Mouse (Mus musculus): ENCODE results near the gene LTO1.
"Not testable (repeated sequence)": the region's sequence is repeated elsewhere in the genome, so short reads cannot be mapped to it uniquely, and the experiment has no call there.

DNA sequence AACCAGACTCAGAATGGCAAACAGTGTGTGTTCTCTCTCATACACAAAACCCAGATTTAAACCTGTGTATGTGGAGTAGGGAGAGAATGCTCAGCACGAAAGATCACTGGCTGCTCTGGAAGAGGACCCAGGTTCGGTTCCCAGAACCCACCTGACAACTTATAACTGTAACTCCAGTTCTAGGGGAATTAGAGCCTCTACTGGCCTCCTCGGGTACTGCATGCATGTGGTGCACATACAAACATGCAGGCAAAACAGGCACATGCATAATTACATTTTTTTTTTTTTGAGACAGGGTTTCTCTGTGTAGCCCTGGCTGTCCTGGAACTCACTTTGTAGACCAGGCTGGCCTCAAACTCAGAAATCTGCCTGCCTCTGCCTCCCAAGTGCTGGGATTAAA lies 9.4 kb upstream of the LTO1 start:
- TF ChIP-seq EP300 (optimal IDR thresholded peaks at IDR 0.05): not testable (repeated sequence)
- TF ChIP-seq CTCF (IDR thresholded peaks at IDR 0.05; ENCODE audit: low read depth): peak; percentile 39; the same call in 1 of the 2 replicates

All from stomach, postnatal 0 days (tissue).